Mouse (Mus musculus) kidney, adult 2 months (tissue): ENCODE measurements around the gene Tet3. TPM values are rescaled to one million over a fixed set of nuclear protein-coding genes. Genes with fewer than 3 reads are reported as not detected.

ENCODE experiments used
- DNase-seq: peaks from one replicate; pipeline ENCODE4 v3.0.0; 2021
- H3K27ac ChIP-seq: fragments of 200-500 bp; 2 replicates; pipeline ENCODE4 v1.5.1; 2012; ENCODE audit warnings: low read depth, low read length, control low read depth, inconsistent platforms; ENCODE audit not compliant: insufficient read depth
- H3K27me3 ChIP-seq: fragments of 200-500 bp; replicated peaks from 2 replicates; pipeline ENCODE4 v1.6.1; 2012; ENCODE audit warnings: mild to moderate bottlenecking, moderate library complexity, low read length, inconsistent platforms; ENCODE audit not compliant: control insufficient read depth, insufficient read depth
- H3K36me3 ChIP-seq: fragments of 200-500 bp; 2 replicates; pipeline ENCODE4 v1.6.1; 2012; ENCODE audit warnings: mild to moderate bottlenecking, moderate library complexity, low read length, inconsistent platforms; ENCODE audit not compliant: control insufficient read depth, insufficient read depth
- H3K4me1 ChIP-seq: fragments of 200-500 bp; 2 replicates; pipeline ENCODE4 v1.6.1; 2011; ENCODE audit warnings: low read length; ENCODE audit not compliant: control insufficient read depth, insufficient read depth
- H3K4me3 ChIP-seq: fragments of 200-500 bp; 2 replicates; pipeline ENCODE4 v1.5.1; 2011; ENCODE audit warnings: mild to moderate bottlenecking, low read depth, low read length, control low read depth; ENCODE audit not compliant: insufficient read depth
- CTCF ChIP-seq: fragments of 200-500 bp; conservative IDR thresholded peaks from 2 replicates; pipeline ENCODE4 v1.5.1; 2011; ENCODE audit warnings: low read depth, mild to moderate bottlenecking, control low read depth, low read length, moderate library complexity, mixed read lengths; ENCODE audit not compliant: insufficient read depth, insufficient read length
- POLR2A ChIP-seq: fragments of 200-500 bp; IDR thresholded peaks from one replicate; pipeline ENCODE4 v1.6.1; 2011; ENCODE audit warnings: low read depth, low read length, control low read depth
- WGBS: fragments of 180-500 bp; shearing (Covaris S2); methylation state at CpG from one replicate; pipeline ENCODE4 v1.1.7; 2018; 5-methylcytosine and 5-hydroxymethylcytosine counted together
- polyA plus RNA-seq: library from polyadenylated mRNA; depleted of rRNA; stranded (reverse); fragments of >200 nt; gene quantifications from 2 replicates; pipeline ENCODE4 v1.2.3, GENCODE M21; 2012; rRNA removed

The Tet3 gene
- polyA plus RNA-seq, 1 experiment = 8.0 TPM

DNA sequence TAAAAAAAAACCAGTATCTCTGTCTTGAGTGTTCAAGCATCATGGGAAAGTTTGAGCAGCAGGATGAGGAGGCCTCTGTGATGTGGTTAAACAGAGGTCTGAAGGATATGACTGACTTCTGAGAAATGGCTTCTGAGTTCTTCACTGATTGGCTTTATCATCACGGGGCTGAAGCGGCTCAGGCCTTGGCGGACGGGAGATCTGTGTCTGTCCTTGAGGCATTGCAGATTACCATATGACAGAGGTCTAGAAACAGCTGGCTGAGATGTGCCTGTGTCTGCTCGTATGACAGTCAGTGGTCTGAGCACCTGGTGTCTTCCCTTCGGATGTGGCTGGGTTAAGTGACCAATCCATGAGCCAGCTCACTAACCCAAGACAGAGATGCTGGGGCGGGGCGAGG, 146.4 kb downstream of the Tet3 start:
- H3K4me1 ChIP-seq = no peaks in the 10 kb centered on the region
- DNase-seq = no peak
- H3K27ac ChIP-seq = no peak overlapping the region
- no peaks in the 10 kb centered on the region for H3K27me3 ChIP-seq
- TF ChIP-seq CTCF = no peak
- no peak for TF ChIP-seq POLR2A
- no peaks in the 10 kb centered on the region for H3K36me3 ChIP-seq
- WGBS = 91% methylated on average over 8 of the region's 8 CpGs
- no peak overlapping the region for H3K4me3 ChIP-seq

Other genes with a start within 250 kb of the Tet3 start
- gene Slc4a5, start 239.3 kb downstream of the Tet3 start, polyA plus RNA-seq = 3.3 TPM in 2 replicates
- 2.3 and 2.4 TPM in 2 replicates for gene Mthfd2, start 133.2 kb downstream of the Tet3 start, polyA plus RNA-seq
- gene Mob1a, start 133.1 kb downstream of the Tet3 start, polyA plus RNA-seq = 17.9 and 23.5 TPM in 2 replicates
- gene Bola3, start 109.9 kb downstream of the Tet3 start, polyA plus RNA-seq = 85.2 and 125 TPM in 2 replicates
- gene Dguok, start 47.9 kb upstream of the Tet3 start, polyA plus RNA-seq = 50.0 and 50.5 TPM in 2 replicates
- 2.0 and 10.5 TPM in 2 replicates for gene Actg2, start 77.2 kb upstream of the Tet3 start, polyA plus RNA-seq
- 13.9 and 15.7 TPM in 2 replicates for gene Stambp, start 113.6 kb upstream of the Tet3 start, polyA plus RNA-seq
- gene Clec4f, start 197.1 kb upstream of the Tet3 start, polyA plus RNA-seq = not detected in 2 replicates
- gene Cd207, start 218.8 kb upstream of the Tet3 start, polyA plus RNA-seq = 0.19 and 0.28 TPM in 2 replicates